Mouse (Mus musculus) 3134 (cell line): ENCODE measurements around the gene Mal.
"Not testable (repeated sequence)": the region's sequence is repeated elsewhere in the genome, so short reads cannot be mapped to it uniquely, and the experiment has no call there.

Source experiments
- DNase-seq: peaks from one replicate; pipeline ENCODE4 v3.0.0-alpha.2; 2011; ENCODE audit warnings: low spot score; ENCODE audit not compliant: insufficient read length; ENCODE audit errors: extremely low read depth

Gene Mal

GRCm38 (mm10) chr2:127625659-127626058, 30.8 kb downstream of the Mal start:
- DNase-seq = peak; percentile 45

DNA sequence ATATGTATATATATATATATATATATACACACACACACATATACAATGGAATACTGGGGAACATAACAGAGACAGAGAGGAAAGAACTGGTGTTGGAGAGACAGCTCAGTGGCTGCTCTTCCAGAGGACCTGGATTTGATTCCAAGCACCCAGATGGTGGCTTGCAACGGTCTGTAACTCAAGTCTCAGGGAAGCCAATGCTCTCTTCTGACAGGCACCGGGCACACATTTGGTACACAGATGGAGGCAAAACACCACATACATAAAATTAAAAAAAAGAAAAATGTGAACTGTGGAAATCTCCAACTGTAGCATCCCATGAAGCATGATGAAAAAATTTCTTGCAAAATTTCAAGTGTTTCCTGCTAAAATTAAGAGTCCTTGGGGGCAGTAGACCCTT, 31.7 kb downstream of the Mal start:
- DNase-seq = no peak

- DNase-seq = no peak
These were observed 34.4 kb downstream of the Mal start for GRCm38 (mm10) chr2:127622065-127622464.

- no peak for DNase-seq
These were observed 37.2 kb downstream of the Mal start for GRCm38 (mm10) chr2:127619311-127619710.

- no peak for DNase-seq
These were observed 44.2 kb downstream of the Mal start for GRCm38 (mm10) chr2:127612288-127612687.

DNA sequence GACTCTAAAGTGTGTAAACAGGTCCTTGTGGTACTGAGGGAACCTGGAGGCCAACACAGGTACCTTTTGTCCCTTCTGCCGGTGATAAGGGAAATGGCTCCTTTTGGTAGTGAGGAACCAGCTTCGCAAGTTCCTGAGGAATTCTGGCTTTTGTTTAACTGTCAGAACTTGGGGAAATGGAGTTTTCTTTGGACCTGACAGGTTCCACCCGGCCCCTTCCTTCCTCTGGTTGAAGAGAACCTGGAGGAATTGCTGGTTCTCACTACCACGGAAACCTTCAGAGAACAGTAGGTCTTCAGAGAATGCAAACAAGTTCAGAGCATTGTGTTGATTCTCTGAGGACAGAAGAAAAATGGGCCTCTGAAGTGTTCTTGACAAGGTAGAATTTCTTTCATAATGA, 45.1 kb downstream of the Mal start:
- DNase-seq = no peak

DNA sequence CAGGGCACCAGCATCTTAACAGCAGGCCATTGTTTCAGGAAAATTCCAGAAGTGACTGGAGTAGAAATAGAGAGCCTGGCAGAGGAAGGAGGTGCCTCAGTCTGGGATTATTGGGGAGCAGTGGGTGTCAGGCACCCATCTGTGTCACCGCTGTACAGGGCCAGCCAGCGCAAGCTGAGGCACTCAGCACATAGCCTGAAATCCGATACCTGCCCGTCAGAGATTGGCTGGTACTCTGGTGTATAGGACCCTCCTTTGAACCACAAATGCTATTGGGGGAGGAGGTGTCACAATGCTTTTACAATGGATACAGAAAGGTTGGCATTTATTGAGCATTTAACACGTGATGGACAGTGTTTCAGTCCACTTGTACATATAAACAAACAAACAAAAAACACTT, 47.5 kb downstream of the Mal start:
- no peak for DNase-seq

- DNase-seq = no peak
These were observed 48.3 kb downstream of the Mal start for GRCm38 (mm10) chr2:127608234-127608633.

DNA sequence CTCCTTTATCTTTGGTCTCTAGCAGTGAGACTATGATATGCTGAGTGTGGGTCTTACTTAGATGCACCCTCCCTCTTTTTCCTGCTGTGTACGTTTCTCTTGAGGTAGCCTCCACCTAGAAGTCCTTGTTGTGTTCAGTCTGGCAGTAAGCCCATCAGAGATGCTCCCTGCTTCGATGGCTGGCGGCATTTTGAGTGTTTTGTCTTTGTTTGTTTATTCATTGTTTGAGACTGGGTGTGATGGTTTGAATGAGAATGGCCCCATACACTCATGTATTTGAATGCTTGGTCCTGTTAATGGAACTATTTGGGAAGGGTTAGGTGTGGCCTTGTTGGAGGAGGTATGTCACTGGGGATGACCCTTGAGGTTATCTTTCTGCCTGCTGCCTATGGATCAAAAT, 51.3 kb downstream of the Mal start:
- no peak for DNase-seq

DNA sequence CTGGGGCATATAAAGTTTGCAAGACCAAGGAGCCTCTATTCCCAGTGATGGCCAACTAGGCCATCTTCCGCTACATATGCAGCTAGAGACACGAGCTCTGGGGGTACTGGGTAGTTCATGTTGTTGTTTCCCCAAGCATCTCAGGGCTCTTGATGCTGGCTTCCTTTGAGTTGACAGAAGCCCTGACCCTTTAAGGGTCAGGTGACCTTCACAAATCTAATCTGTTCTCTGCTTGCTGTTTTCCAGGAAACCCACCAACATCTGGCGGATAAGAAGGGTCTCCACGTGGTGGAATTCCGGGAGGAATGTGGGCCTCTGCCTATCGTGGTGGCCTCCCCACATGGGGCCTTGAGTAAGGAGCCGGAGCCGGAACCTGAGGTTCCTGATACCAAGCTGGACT, 53.1 kb downstream of the Mal start:
- DNase-seq = not testable (repeated sequence)

DNA sequence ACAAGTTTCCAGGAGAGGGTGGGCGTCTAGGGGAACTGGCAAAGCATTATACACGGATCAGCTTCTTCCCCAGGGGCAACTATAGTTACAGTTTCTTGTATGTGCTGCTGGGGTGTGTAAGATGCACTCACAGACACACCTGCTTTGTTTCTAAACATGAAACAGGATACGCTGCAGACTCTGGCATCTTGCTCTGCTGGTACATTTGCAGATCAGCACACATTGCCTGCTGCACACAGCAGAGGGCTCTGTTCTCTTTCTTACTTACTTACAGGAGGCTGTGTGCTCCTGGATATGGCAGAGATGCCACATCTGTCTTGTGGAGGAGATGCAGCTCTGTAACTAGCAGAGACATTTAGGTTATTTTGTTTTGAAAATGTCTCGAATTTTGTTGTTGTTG, 65.7 kb downstream of the Mal start:
- DNase-seq = no peak

DNA sequence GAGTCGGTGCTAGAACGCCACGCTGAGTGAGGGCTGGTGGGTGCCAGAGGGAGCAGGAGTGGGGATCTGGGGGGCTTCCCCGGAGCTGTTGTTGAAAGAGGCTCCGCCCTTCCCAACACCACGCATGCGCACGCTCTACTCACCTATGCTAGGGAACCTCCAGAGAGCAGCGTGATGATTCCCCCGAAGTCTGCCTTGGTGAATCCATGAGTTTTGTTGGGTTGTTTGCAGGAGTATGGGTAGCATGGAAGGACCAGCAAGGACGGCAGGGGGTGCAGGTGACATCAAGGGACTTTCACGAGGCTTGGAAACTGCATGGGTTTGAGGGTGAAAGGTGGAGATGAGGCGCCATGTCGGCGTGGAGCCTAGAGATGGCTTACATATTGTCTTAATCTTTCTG, 66.3 kb downstream of the Mal start:
- DNase-seq = no peak

DNA sequence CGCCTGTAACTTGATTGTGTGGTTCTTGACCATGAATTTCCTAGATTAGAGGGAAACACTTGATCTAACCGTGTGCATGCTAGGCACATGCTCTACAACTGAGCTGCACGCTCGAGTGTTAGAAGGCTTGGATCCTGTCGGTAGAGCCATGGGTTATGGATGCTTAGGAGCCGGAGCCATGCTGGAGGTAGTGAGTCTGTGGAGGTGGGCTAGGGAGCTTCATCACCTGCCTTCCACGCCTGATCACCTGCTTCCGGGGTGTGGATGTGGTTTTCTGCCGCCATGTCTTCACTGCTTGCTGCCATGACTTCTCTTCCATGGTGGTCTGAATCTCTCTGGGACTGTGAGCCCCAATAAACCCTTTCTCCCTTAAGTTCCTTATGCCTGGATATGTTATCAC, 67.6 kb downstream of the Mal start:
- DNase-seq = no peak

- no peak for DNase-seq
These were observed 69.0 kb downstream of the Mal start for GRCm38 (mm10) chr2:127587514-127587844.

DNA sequence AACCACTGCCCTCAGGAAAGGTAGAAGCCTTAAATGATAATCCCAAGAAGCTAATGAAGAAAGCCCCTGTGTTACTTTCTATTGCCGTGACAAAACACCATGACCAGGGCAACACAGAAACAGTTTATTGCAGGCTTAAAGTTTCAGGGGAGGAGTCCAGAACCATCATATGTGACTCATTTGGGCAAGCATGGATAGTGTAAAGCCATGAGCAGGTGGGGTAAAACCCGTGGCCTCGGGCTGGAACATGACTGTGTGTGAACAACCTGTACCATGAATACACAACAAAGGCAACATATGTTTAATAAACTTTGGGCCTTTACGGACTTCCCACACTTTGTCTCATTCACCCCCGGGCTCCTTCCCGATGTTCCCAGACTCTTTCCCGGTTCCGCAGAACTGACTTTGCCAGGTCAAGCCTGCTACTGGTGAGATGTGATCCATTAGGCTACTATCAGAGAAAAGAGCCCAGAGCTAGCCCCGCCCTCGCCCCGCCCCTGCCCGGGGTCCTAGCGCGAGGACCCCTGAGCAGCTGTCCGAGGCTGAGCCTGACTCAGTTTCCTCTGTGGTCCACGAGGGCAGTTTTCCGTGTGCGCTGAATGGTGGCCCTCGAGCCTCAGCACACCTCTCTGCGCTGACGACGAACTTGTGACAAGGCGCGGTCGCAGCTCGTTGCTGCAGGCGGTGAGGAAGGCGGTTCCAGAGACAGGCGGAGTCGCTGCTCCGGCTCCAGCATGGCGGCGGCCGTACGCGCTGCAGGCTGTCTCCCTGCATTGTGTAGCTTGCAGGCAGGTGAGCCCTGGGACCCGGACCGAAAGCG, 69.6 kb downstream of the Mal start, which contains the start of the genes Zfp661 and Mrps5:
Zfp661 (minus strand) TSS at position 401 of the 820 bp plus-strand sequence.
Mrps5 (plus strand) TSS at position 529 of the 820 bp plus-strand sequence.
- DNase-seq = peak; percentile 89

DNA sequence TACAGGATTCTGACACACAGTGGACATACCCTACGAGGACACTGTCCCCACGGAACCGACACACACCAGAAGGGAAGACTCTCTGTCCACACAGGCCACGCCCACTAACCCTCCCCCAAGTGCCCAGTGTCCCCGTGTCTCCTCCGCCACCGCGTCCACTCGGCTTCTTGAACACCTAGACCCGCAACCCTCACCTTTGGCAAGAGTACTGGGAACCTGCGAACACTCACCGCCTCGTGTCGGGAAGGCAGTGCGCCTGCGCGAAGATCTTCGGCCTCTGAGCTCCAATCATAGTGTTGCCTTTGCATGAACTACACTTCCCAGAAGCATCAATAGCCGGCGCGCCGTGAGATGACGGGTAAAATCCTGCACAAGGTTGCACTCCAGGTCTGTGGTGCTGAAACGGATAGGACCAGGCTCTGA, 72.0 kb downstream of the Mal start:
- DNase-seq = peak; percentile 88
